Mouse (Mus musculus): Measurements from ENCODE around the gene Gm21972. TPM values are rescaled to one million over a fixed set of nuclear protein-coding genes. Genes with fewer than 3 reads are reported as not detected.

The Gm21972 gene
- total RNA-seq, 2 experiments from 2014 or later = 2.1 to 4.1 TPM

Other genes starting within 250 kb of the Gm21972 start
- 100 to 1,000 TPM; 728 to 849 TPM for gene Itm2c, start 239.4 kb upstream of the Gm21972 start, total RNA-seq (2021)
- gene 4933407L21Rik, start 205.2 kb upstream of the Gm21972 start, total RNA-seq (2021) = 1 to 10 TPM; 3.5 to 4.0 TPM
- gene Gpr55, start 172.6 kb upstream of the Gm21972 start, total RNA-seq (2021) = under 1 TPM in 1 of 2 experiments, not detected in 1; 0.12 TPM
- 1 to 10 TPM; 1.0 to 1.2 TPM for gene Spata3, start 116.8 kb upstream of the Gm21972 start, total RNA-seq (2021)
- gene 2810459M11Rik, start 87.8 kb upstream of the Gm21972 start, total RNA-seq (2021) = 10 to 100 TPM; 10.2 to 14.4 TPM
- gene Psmd1, start 69.2 kb upstream of the Gm21972 start, total RNA-seq (2021) = 100 to 1,000 TPM in 1 of 2 experiments, 10 to 100 TPM in 1; 97.9 to 109 TPM
- gene Htr2b, start 21.7 kb upstream of the Gm21972 start, total RNA-seq (2021) = not detected
- 10 to 100 TPM; 36.6 to 39.5 TPM for gene Armc9, start 21.1 kb downstream of the Gm21972 start, total RNA-seq (2021)
- gene B3gnt7, start 169.2 kb downstream of the Gm21972 start, total RNA-seq (2021) = 1 to 10 TPM; 1.5 to 1.6 TPM
- gene Ncl, start 225.8 kb downstream of the Gm21972 start, total RNA-seq (2021) = 100 to 1,000 TPM; 126 to 148 TPM